Mouse (Mus musculus): ENCODE results near the gene Adamtsl2.

GRCm38 (mm10) chr2:27106816-27107215 is 27.6 kb downstream of the Adamtsl2 start:
- no peak for TF ChIP-seq POLR2A (IDR thresholded peaks at IDR 0.05; ENCODE audit: insufficient read depth, low read length)
- TF ChIP-seq CTCF (IDR thresholded peaks at IDR 0.05; ENCODE audit: low read depth, low read length), result no peak
